Mouse (Mus musculus): Measurements from ENCODE around the gene Ccdc142.

Gene Ccdc142

GRCm38 (mm10) chr6:83117616-83118015 lies 16.2 kb downstream of the Ccdc142 start:
- no peak for DNase-seq (ENCODE audit: low spot score in 2 of 2)

GRCm38 (mm10) chr6:83118369-83118768 lies 17.0 kb downstream of the Ccdc142 start:
- no peak for DNase-seq (ENCODE audit: low spot score in 2 of 2)

DNA sequence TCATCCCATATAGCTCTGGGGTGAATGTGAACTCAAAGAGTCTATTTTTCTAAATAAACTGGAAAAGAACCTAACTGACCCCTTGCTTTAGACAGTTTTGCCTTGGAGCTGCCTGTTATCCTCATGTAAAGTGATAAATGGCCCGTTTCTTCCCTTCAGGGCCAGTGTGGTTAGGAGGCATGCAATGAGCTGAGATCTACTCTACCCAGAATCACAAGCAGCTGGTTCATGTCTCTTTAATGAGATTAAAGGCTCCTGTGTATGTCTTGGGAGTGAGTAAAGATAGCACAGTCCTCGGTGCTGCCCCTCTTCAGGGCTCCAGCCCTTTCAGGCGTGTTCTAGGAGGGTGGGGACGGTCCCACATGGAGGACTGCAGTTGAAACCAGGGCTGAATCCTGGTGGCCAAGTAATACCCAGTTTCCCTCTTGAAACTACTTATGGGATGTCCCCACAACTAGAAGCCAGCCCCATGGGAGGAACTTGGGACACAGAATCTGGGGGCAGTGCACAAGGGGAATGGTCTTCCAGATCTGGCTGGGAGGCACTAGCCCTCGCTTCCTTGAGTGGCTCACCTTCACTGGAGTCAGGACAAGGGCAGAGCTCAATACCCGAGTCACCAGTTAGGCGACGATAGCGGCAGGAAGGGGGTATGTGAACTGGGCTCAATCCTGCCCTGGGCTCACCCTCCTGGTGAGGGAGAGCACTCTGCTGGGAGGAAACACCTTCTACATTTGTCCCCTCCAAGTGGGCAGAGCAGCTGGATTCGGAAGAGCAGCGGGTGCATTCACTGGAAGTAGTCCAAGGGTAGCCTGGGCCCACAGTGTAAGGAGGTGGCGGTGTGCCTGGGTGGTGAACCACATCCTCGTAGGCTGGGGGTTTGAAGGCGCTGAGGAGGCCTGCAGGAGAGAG lies 17.7 kb downstream of the Ccdc142 start:
- DNase-seq (ENCODE audit: low spot score in 2 of 2): peak in 1 of 2 experiments; percentile 26

- peak in 1 of 2 experiments; percentile 41 for DNase-seq (ENCODE audit: low spot score in 2 of 2)
Measured at GRCm38 (mm10) chr6:83119734-83120051, 18.3 kb downstream of the Ccdc142 start.

- peak; percentile 85 to 90 for DNase-seq (ENCODE audit: low spot score in 2 of 2)
Measured at GRCm38 (mm10) chr6:83120930-83121862, 19.8 kb downstream of the Ccdc142 start, which contains the start of gene Wbp1. TSS of gene Wbp1 (minus strand) at chr6:83121559.

GRCm38 (mm10) chr6:83121863-83122710 lies 20.7 kb downstream of the Ccdc142 start:
- no peak for DNase-seq (ENCODE audit: low spot score in 2 of 2)

- DNase-seq (ENCODE audit: low spot score in 2 of 2): no peak
Measured at GRCm38 (mm10) chr6:83122961-83123360, 21.6 kb downstream of the Ccdc142 start.

- DNase-seq (ENCODE audit: low spot score in 2 of 2): peak; percentile 87 to 91
Measured at GRCm38 (mm10) chr6:83124851-83125312, 23.5 kb downstream of the Ccdc142 start.

GRCm38 (mm10) chr6:83125331-83125730 lies 23.9 kb downstream of the Ccdc142 start, which contains the start of gene Ino80b:
TSS of gene Ino80b (minus strand) at chr6:83125431.
- no peak for DNase-seq (ENCODE audit: low spot score in 2 of 2)

DNA sequence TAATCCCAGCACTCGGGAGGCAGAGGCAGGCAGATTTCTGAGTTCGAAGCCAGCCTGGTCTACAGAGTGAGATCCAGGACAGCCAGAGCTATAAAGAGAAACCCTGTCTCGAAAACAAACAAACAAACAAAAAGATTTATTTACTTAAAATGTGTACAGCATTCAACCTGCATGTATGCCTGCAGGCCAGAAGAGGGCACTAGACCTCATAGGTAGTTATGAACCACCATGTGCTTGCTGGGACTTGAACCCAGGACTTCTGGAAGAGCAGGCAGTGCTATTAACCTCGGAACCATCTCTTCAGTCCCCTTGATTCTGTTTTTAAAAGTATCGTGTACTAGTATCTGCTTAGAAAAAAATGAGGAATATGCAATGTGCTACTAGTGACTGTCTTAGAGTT lies 26.0 kb downstream of the Ccdc142 start:
- DNase-seq (ENCODE audit: low spot score in 2 of 2): no peak

DNA sequence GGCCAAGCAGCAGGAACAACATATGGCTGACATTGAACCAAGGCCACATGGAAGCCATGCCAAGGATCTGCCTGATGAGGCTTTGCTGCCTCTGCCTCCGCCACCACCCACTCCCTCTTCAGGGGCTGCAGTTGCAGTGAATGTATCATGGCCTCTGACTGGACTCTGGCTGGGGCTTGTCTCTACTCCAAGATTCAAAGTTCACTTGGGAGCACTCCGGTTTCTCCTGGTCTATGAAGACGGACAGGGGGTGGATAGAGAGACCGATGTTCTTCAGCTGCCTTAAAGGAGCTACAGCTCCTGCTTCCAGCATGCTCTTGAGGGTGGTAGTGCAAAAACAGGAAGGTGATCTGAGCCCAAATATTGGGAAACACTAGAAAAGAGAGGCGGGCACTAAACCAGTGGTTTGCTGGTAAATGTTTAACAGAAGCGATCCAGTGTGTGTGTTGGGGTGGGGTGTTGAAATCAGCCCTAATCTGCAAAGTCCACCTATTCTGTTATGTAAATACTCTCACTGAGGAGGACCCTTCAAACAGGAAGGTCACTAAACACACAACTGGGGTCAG lies 30.2 kb downstream of the Ccdc142 start:
- no peak for DNase-seq (ENCODE audit: low spot score in 2 of 2)

DNA sequence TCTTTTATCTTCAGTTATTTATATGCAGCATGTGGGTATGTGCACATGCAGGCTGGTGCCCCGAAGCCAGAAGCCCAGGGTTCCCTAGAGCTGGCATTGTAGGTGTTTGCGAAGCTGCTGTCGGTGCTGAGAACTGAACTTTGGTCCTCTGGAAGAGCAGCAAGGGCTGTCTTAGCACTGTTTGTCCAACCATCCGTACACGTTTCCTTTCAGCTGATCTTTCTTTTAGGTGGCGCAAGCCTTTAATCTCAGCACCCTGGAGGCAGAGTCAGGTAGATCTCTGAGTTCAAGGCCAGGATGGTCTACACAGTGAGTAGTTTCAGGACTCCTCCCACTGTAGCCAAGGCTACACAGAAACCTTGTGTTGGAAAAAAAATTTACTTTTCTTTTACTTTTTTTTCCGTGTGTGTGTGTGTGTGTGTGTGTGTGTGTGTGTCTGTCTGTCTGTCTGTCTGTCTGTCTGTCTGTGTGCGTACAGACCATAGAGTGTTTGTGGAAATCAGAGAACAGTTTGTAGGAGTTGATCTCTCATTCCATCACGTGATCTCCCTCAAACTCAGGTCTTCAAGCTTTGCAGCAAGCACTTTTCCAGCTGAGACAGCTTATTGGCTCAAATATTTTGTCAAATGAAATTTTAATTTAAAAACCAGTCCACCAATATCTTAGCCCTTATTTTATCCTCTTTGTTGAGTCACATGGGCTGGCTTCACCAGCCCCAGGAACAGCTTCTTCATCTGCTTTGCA lies 30.9 kb downstream of the Ccdc142 start:
- no peak for DNase-seq (ENCODE audit: low spot score in 2 of 2)

DNA sequence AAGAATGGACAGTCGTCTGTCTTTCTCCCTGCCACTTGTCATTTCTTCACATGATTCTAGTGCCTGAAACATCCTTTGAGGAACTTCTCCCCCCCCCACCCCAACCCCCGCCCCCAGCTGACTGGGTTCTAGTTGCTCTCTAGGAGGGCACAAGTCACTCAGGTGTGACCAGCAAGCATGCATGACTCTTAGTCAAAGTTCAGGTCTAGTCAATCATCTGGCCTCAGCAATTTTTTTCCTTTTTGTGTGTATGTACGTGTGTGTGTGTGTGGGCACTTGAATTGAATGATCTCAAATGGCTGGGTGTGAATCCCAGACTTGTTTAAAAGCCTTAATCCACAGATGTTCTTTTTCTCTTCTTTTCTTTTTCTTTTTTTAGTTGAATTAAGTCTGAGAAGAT lies 32.8 kb downstream of the Ccdc142 start:
- no peak for DNase-seq (ENCODE audit: low spot score in 2 of 2)

DNA sequence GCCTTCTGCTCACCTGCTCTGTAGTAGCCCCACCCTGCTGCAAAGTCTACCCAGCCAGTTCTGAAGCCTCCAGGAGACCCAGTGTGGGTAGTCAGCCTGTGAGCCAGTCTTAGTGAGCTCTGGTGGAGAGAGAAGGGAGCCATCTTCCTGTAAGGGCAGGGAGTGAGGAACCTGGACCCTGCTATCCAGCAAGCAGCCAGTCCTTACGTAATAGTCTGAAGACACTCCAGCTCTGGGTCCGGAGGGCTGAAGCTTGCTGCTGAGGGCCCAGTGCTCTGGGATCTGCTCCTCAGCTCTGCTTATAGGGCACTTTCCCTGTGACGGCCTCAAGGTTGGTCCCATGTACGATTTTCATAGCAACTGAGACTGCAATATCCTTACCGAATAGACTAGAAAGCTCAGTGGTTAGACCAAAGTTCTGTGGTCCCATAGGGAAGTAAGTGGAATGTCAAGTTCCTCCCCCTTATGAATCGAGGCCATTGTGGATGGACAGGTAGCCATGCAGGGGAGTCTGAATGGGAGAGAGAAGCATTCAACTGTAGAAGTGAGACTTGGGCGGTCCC lies 33.6 kb downstream of the Ccdc142 start, which contains the start of gene Rtkn:
Gene Rtkn, plus strand, starts transcription at position 513 of the 563 bp plus-strand sequence.
- DNase-seq (ENCODE audit: low spot score in 2 of 2): no peak

GRCm38 (mm10) chr6:83135571-83136161 lies 34.3 kb downstream of the Ccdc142 start:
- DNase-seq (ENCODE audit: low spot score in 2 of 2): peak in 1 of 2 experiments; percentile 18

DNA sequence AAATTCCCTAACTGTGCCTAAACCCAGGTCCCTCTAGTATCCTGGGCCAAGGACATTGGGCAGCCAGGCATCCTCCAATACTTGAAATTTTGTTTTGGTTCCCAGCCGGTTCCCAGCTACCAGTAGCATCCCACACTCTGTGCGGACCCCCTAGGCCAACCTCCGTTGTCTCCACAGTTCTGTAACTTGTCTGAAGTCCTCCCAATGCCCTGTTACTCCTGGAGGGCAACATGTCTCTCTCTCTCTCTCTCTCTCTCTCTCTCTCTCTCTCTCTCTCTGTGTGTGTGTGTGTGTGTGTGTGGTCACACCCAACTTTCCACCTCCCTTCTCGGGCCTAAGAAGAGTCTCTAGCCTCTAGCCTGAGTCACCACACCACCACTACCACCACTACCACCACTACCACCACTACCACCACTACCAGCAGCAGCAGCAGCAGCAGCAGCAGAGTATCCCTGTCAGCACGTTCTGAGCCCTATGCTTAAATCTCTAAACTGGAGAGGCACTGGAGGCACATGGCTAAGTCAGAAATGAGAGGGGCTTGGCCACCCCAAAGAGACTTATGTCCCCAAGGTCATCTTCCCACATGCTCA lies 35.0 kb downstream of the Ccdc142 start:
- DNase-seq (ENCODE audit: low spot score in 2 of 2): no peak

DNA sequence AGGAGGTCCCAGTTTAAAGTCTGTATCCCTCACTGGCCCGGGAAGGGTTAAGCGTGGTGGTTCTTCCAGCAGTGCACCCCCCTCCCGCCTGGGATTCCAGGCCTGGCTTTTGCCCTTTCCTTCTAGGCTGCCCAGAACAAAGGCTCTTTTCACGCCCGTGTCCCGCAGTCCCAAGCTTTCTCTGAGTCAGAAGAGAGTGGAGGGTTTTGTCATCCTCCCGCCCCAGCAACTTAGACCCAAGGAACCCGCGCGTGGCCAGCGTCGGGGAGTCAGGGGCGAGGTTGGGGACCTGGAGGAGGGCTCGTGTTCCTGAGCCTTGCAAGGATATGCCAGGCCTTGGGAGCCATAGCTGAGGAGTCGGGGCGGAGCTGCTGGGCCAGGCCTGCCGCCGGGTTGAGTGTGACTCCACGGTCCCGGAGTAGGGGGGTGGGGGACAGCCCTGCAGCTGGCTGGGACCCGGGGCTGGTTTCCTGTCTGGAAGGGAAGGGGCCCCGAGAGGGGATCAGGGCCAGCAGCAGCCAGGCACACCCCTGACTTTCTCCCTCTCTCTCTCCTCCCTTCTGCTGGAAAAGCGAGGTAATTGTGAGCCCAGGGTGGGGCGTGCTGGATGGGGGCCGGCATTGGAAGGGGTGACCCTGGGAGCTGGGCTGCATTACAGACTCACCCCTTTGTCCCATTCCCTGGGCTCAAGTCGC lies 35.6 kb downstream of the Ccdc142 start:
- peak; percentile 16 to 31 for DNase-seq (ENCODE audit: low spot score in 2 of 2)

GRCm38 (mm10) chr6:83137576-83137950 lies 36.2 kb downstream of the Ccdc142 start:
- DNase-seq (ENCODE audit: low spot score in 2 of 2): peak in 1 of 2 experiments; percentile 61

Data from spleen, postnatal 10 days (tissue).